Mouse (Mus musculus) embryonic facial prominence, embryonic 13.5 days (tissue): ENCODE results near the gene Tmprss12. TPM values are rescaled to one million over a fixed set of nuclear protein-coding genes. Genes with fewer than 3 reads are reported as not detected.

Experiments used
- ATAC-seq: fragments of 200-750 bp; cut with Nextera tagmentation; 2 replicates; pipeline ENCODE4 v1.8.0; 2017; ENCODE audit warnings: low read depth; ENCODE audit not compliant: insufficient number of reproducible peaks, insufficient read depth, low FRiP score, low TSS enrichment
- H3K27ac ChIP-seq: fragments of 300-500 bp; sonication (generic); 2 replicates; pipeline ENCODE4 v1.5.1; 2015; ENCODE audit warnings: moderate library complexity, mild to moderate bottlenecking, inconsistent platforms
- H3K27me3 ChIP-seq: fragments of 300-500 bp; sonication (generic); 2 replicates; pipeline ENCODE4 v1.6.1; 2015; ENCODE audit warnings: mild to moderate bottlenecking, inconsistent platforms
- H3K36me3 ChIP-seq: fragments of 300-500 bp; sonication (generic); 2 replicates; pipeline ENCODE4 v1.6.1; 2015; ENCODE audit warnings: mild to moderate bottlenecking, inconsistent platforms
- H3K4me1 ChIP-seq: fragments of 300-500 bp; sonication (generic); 2 replicates; pipeline ENCODE4 v1.6.1; 2015; ENCODE audit warnings: inconsistent platforms
- H3K4me2 ChIP-seq: fragments of 300-500 bp; sonication (generic); 2 replicates; pipeline ENCODE4 v1.6.1; 2015; ENCODE audit warnings: moderate library complexity, mild to moderate bottlenecking, inconsistent platforms
- H3K4me3 ChIP-seq: fragments of 300-500 bp; sonication (generic); 2 replicates; pipeline ENCODE4 v1.5.1; 2015; ENCODE audit warnings: mild to moderate bottlenecking, inconsistent platforms
- H3K9ac ChIP-seq: fragments of 300-500 bp; sonication (generic); 2 replicates; pipeline ENCODE4 v1.6.1; 2015; ENCODE audit warnings: mild to moderate bottlenecking, inconsistent platforms
- H3K9me3 ChIP-seq: fragments of 300-500 bp; sonication (generic); 2 replicates; pipeline ENCODE4 v1.6.1; 2016; ENCODE audit warnings: inconsistent platforms
- WGBS: fragments of 180-500 bp; shearing (Covaris S2); methylation state at CpG from one replicate; pipeline ENCODE4 v1.1.7; 2015; ENCODE audit warnings: mixed read lengths; 5-methylcytosine and 5-hydroxymethylcytosine counted together
- polyA plus RNA-seq: library from polyadenylated mRNA; unstranded; fragments of >200 nt; fragmentation: Nextera tagmentation; extraction: Ambion mirVana; gene quantifications from 2 replicates; pipeline ENCODE4 v1.2.1, GENCODE M21; 2015

The Tmprss12 gene
- polyA plus RNA-seq, result not detected in 2 replicates

- H3K4me3 ChIP-seq, result no peak within 1 kb of the TSS
- no peaks in the 10 kb centered on the region for H3K4me1 ChIP-seq
- ATAC-seq, result no peak
- H3K9ac ChIP-seq, result no peak within 1 kb of the TSS
- H3K27me3 ChIP-seq, result no peaks in the 10 kb centered on the region
- 95% methylated on average over 20 of the region's 20 CpGs for WGBS
- no peaks in the 10 kb centered on the region for H3K9me3 ChIP-seq
- no peak within 1 kb of the TSS for H3K4me2 ChIP-seq
- no peak within 1 kb of the TSS for H3K27ac ChIP-seq
- no peaks in the 10 kb centered on the region for H3K36me3 ChIP-seq
Observed at GRCm38 (mm10) chr15:100280626-100281025, at the start of gene Tmprss12. Gene Tmprss12, plus strand, starts transcription at chr15:100280837.

GRCm38 (mm10) chr15:100231616-100232525 is 48.8 kb upstream of the Tmprss12 start:
- Histone ChIP-seq H3K36me3 (peaks cover 43% of the 10 kb centered on the region), H3K9ac (no peak overlapping the region), H3K4me2 (no peak overlapping the region), H3K4me1 (peaks cover 19% of the 10 kb centered on the region), H3K27me3 (no peaks in the 10 kb centered on the region), H3K4me3 (no peak overlapping the region), H3K9me3 (no peaks in the 10 kb centered on the region), H3K27ac (no peak overlapping the region)
- no peak for ATAC-seq
- 92% methylated on average over 14 of the region's 14 CpGs for WGBS

GRCm38 (mm10) chr15:100235208-100235965 is 45.2 kb upstream of the Tmprss12 start:
- Histone ChIP-seq H3K4me3 (no peak overlapping the region), H3K36me3 (peaks cover 74% of the 10 kb centered on the region), H3K9ac (no peak overlapping the region), H3K4me1 (peaks cover 3% of the 10 kb centered on the region; the same call in 1 of the 2 replicates), H3K27me3 (no peaks in the 10 kb centered on the region), H3K4me2 (no peak overlapping the region), H3K9me3 (no peaks in the 10 kb centered on the region), H3K27ac (no peak overlapping the region)
- ATAC-seq, result no peak
- 90% methylated on average over 12 of the region's 12 CpGs for WGBS

- 93% methylated on average over 6 of the region's 6 CpGs for WGBS
- Histone ChIP-seq H3K4me3 (no peak overlapping the region), H3K27ac (no peak overlapping the region), H3K9me3 (no peaks in the 10 kb centered on the region), H3K36me3 (peaks cover 88% of the 10 kb centered on the region), H3K9ac (0 out of 2 replicates have a peak overlapping the region, but pooled peaks have one; percentile 11), H3K4me2 (no peak overlapping the region), H3K4me1 (no peaks in the 10 kb centered on the region), H3K27me3 (no peaks in the 10 kb centered on the region)
- ATAC-seq, result no peak
Observed at GRCm38 (mm10) chr15:100236952-100237351, 43.7 kb upstream of the Tmprss12 start.

- no peak for ATAC-seq
Observed at GRCm38 (mm10) chr15:100241780-100242179, 38.9 kb upstream of the Tmprss12 start.

GRCm38 (mm10) chr15:100245951-100246350 is 34.7 kb upstream of the Tmprss12 start:
- no peaks in the 10 kb centered on the region for H3K4me1 ChIP-seq
- WGBS, result 95% methylated on average over 7 of the region's 7 CpGs
- no peak for ATAC-seq
- H3K27ac ChIP-seq, result no peak overlapping the region
- H3K36me3 ChIP-seq, result peaks cover 95% of the 10 kb centered on the region
- H3K9ac ChIP-seq, result no peak overlapping the region
- no peaks in the 10 kb centered on the region for H3K9me3 ChIP-seq
- H3K4me2 ChIP-seq, result no peak overlapping the region
- no peaks in the 10 kb centered on the region for H3K27me3 ChIP-seq
- no peak overlapping the region for H3K4me3 ChIP-seq

More at GRCm38 (mm10) chr15:100241780-100242179, 38.9 kb upstream of the Tmprss12 start:
- H3K27ac ChIP-seq, result no peak overlapping the region
- no peaks in the 10 kb centered on the region for H3K9me3 ChIP-seq
- H3K36me3 ChIP-seq, result peaks cover 91% of the 10 kb centered on the region
- no peaks in the 10 kb centered on the region for H3K27me3 ChIP-seq
- H3K4me2 ChIP-seq, result no peak overlapping the region
- no peaks in the 10 kb centered on the region for H3K4me1 ChIP-seq
- H3K9ac ChIP-seq, result no peak overlapping the region
- WGBS, result 95% methylated on average over 6 of the region's 6 CpGs
- no peak overlapping the region for H3K4me3 ChIP-seq

- peaks cover 98% of the 10 kb centered on the region for H3K36me3 ChIP-seq
- H3K27ac ChIP-seq, result no peak overlapping the region
- ATAC-seq, result no peak
- H3K4me2 ChIP-seq, result no peak overlapping the region
- no peaks in the 10 kb centered on the region for H3K4me1 ChIP-seq
- WGBS, result 94% methylated on average over 9 of the region's 9 CpGs
- H3K27me3 ChIP-seq, result no peaks in the 10 kb centered on the region
- H3K9me3 ChIP-seq, result no peaks in the 10 kb centered on the region
- H3K4me3 ChIP-seq, result no peak overlapping the region
- no peak overlapping the region for H3K9ac ChIP-seq
Observed at GRCm38 (mm10) chr15:100247296-100247695, 33.3 kb upstream of the Tmprss12 start.

GRCm38 (mm10) chr15:100248665-100249433 is 31.8 kb upstream of the Tmprss12 start:
- WGBS, result 93% methylated on average over 6 of the region's 6 CpGs
- H3K36me3 ChIP-seq, result peaks cover 96% of the 10 kb centered on the region
- no peaks in the 10 kb centered on the region for H3K27me3 ChIP-seq
- H3K9me3 ChIP-seq, result no peaks in the 10 kb centered on the region
- no peak for ATAC-seq
- H3K4me2 ChIP-seq, result no peak overlapping the region
- H3K9ac ChIP-seq, result no peak overlapping the region
- H3K4me3 ChIP-seq, result no peak overlapping the region
- H3K4me1 ChIP-seq, result no peaks in the 10 kb centered on the region
- no peak overlapping the region for H3K27ac ChIP-seq

GRCm38 (mm10) chr15:100251153-100251780 is 29.4 kb upstream of the Tmprss12 start:
- Histone ChIP-seq H3K4me3 (no peak overlapping the region), H3K9ac (no peak overlapping the region), H3K4me2 (no peak overlapping the region), H3K27ac (no peak overlapping the region), H3K27me3 (no peaks in the 10 kb centered on the region), H3K4me1 (no peaks in the 10 kb centered on the region), H3K9me3 (no peaks in the 10 kb centered on the region), H3K36me3 (peaks cover 99% of the 10 kb centered on the region)
- ATAC-seq, result no peak
- WGBS, result 90% methylated on average over 6 of the region's 6 CpGs

- no peak overlapping the region for H3K4me3 ChIP-seq
- no peaks in the 10 kb centered on the region for H3K4me1 ChIP-seq
- no peaks in the 10 kb centered on the region for H3K9me3 ChIP-seq
- peaks cover 84% of the 10 kb centered on the region for H3K36me3 ChIP-seq
- no peak overlapping the region for H3K9ac ChIP-seq
- H3K4me2 ChIP-seq, result no peak overlapping the region
- H3K27ac ChIP-seq, result no peak overlapping the region
- WGBS, result 87% methylated on average over 6 of the region's 6 CpGs
- no peaks in the 10 kb centered on the region for H3K27me3 ChIP-seq
- no peak for ATAC-seq
Observed at GRCm38 (mm10) chr15:100256386-100256785, 24.3 kb upstream of the Tmprss12 start.

- 87% methylated on average over 5 of the region's 5 CpGs for WGBS
- H3K27ac ChIP-seq, result no peak overlapping the region
Observed at GRCm38 (mm10) chr15:100257305-100257704, 23.3 kb upstream of the Tmprss12 start.

More at GRCm38 (mm10) chr15:100257305-100257704, 23.3 kb upstream of the Tmprss12 start:
- H3K9ac ChIP-seq, result no peak overlapping the region
- H3K4me1 ChIP-seq, result no peaks in the 10 kb centered on the region
- H3K9me3 ChIP-seq, result no peaks in the 10 kb centered on the region
- no peak for ATAC-seq
- H3K4me2 ChIP-seq, result no peak overlapping the region
- H3K4me3 ChIP-seq, result no peak overlapping the region
- H3K36me3 ChIP-seq, result peaks cover 82% of the 10 kb centered on the region
- no peaks in the 10 kb centered on the region for H3K27me3 ChIP-seq
